28 mouse cellular contexts compared by ENCODE assay signal in genomic region chr14:61896879-61897278, GRCm38 (mm10).
"Had no signal": no experiment of that assay in that cellular context is flagged by ENCODE, and none has a peak within 500 bp of the region (broad histone marks: within the 10 kb centered on the region; RNA-seq: fewer than 3 reads in every experiment).

No protein-coding gene starts in this region.

- H3K4me1 ChIP-seq: embryonic facial prominence, embryonic 10.5 days; embryonic facial prominence, embryonic 12.5 days; embryonic facial prominence, embryonic 15.5 days; forebrain, embryonic 10.5 days; forebrain, embryonic 12.5 days; forebrain, embryonic 13.5 days; forebrain, embryonic 15.5 days had no signal

- H3K4me3 ChIP-seq: embryonic facial prominence, embryonic 10.5 days; embryonic facial prominence, embryonic 12.5 days; embryonic facial prominence, embryonic 13.5 days; embryonic facial prominence, embryonic 15.5 days; erythroblast, embryonic 14.5 days; forebrain, embryonic 10.5 days; forebrain, embryonic 12.5 days; forebrain, embryonic 13.5 days; forebrain, embryonic 15.5 days; gastrocnemius, adult 2 months had no signal

- H3K4me2 ChIP-seq: embryonic facial prominence, embryonic 12.5 days; embryonic facial prominence, embryonic 13.5 days; embryonic facial prominence, embryonic 15.5 days; forebrain, embryonic 12.5 days; forebrain, embryonic 13.5 days; forebrain, embryonic 15.5 days had no signal

- DNase-seq: cerebellum, adult 18-20 months; cerebellum, adult 2 months; cerebellum, adult 8-10 months; cerebellum, adult 9-10 months; cerebellum, adult 9-11 months; cerebellum, postnatal 10 days; cerebellum, postnatal 14 days; cerebellum, postnatal 25 days; cerebellum, postnatal 36 days; embryo, embryonic 11 days; forebrain, postnatal 0 days; gastrocnemius, adult 2 months; gastrocnemius, postnatal 10 days; gastrocnemius, postnatal 14 days; gastrocnemius, postnatal 25 days; gastrocnemius, postnatal 36 days; heart, adult 18-20 months had no signal

- H3K36me3 ChIP-seq: embryonic facial prominence, embryonic 10.5 days; embryonic facial prominence, embryonic 12.5 days; embryonic facial prominence, embryonic 13.5 days; embryonic facial prominence, embryonic 15.5 days; forebrain, embryonic 10.5 days; forebrain, embryonic 12.5 days; forebrain, embryonic 15.5 days had no signal

- H3K27me3 ChIP-seq: embryonic facial prominence, embryonic 12.5 days; embryonic facial prominence, embryonic 13.5 days; embryonic facial prominence, embryonic 15.5 days; forebrain, embryonic 12.5 days; forebrain, embryonic 13.5 days; forebrain, embryonic 15.5 days had no signal

- H3K27ac ChIP-seq: embryonic facial prominence, embryonic 10.5 days; embryonic facial prominence, embryonic 12.5 days; embryonic facial prominence, embryonic 13.5 days; embryonic facial prominence, embryonic 15.5 days; forebrain, embryonic 10.5 days; forebrain, embryonic 12.5 days; forebrain, embryonic 13.5 days; forebrain, embryonic 15.5 days; gastrocnemius, adult 2 months had no signal

- H3K9me3 ChIP-seq: embryonic facial prominence, embryonic 10.5 days; embryonic facial prominence, embryonic 12.5 days; embryonic facial prominence, embryonic 15.5 days; forebrain, embryonic 10.5 days; forebrain, embryonic 15.5 days had no signal

- H3K9ac ChIP-seq: embryonic facial prominence, embryonic 12.5 days; embryonic facial prominence, embryonic 13.5 days; embryonic facial prominence, embryonic 15.5 days; forebrain, embryonic 12.5 days; forebrain, embryonic 13.5 days; forebrain, embryonic 15.5 days; forebrain, postnatal 0 days had no signal

- ATAC-seq: forebrain, embryonic 13.5 days; forebrain, embryonic 14.5 days; forebrain, embryonic 15.5 days; forebrain, embryonic 16.5 days; forebrain, postnatal 0 days had no signal
